Mouse (Mus musculus): ENCODE measurements at regions not wholly inside any gene's neighbourhood (a gene's known extent, or its start where the extent isn't known, plus 50 kb on each side); places are given as distances from the start of the nearest gene placed in this dataset.

- no peak overlapping the region for H3K9ac ChIP-seq (ENCODE audit: insufficient read depth, low read depth)
- dilution Hi-C loops (cut with MboI; ENCODE audit: extremely low pct_ligation_motif_present, extremely low pct_unique_long_range_greater_than_20kb, low sequenced_read_pairs) (no loop called here), in situ Hi-C loops (cut with MboI; ENCODE audit: low pct_ligation_motif_present, low pct_unique_long_range_greater_than_20kb, low sequenced_read_pairs) (no loop called here)
- no peak overlapping the region for H3K4me2 ChIP-seq (ENCODE audit: insufficient read depth, low read depth, poor library complexity, severe bottlenecking)
- no peak overlapping the region for H3K4me3 ChIP-seq (replicated peaks in 1 of 3; ENCODE audit: low read depth in 2 of 3, low read length in 2 of 3, poor library complexity in 1 of 3)
- H3K79me2 ChIP-seq (replicated peaks; ENCODE audit: control insufficient read depth, extremely low read depth, insufficient read depth, poor library complexity, severe bottlenecking), result no peaks in the 10 kb centered on the region
- no peaks in the 10 kb centered on the region for H3K9me3 ChIP-seq (replicated peaks; ENCODE audit: low read length)
- TF ChIP-seq ETS1 (conservative IDR thresholded peaks at IDR 0.05; ENCODE audit: low read depth, low read length), result no peak
- TF ChIP-seq EP300 (IDR thresholded peaks at IDR 0.05; ENCODE audit: low read length), result no peak
- TF ChIP-seq USF2 (conservative IDR thresholded peaks at IDR 0.05; ENCODE audit: low read depth, low read length), result no peak
- no peak for TF ChIP-seq PAX5 (IDR thresholded peaks at IDR 0.05; ENCODE audit: low read length)
- TF ChIP-seq HCFC1 (IDR thresholded peaks at IDR 0.05; ENCODE audit: low read depth, low read length), result no peak
- TF ChIP-seq TCF12 (IDR thresholded peaks at IDR 0.05; ENCODE audit: low read depth, low read length), result no peak
- no peak for TF ChIP-seq ZKSCAN1 (IDR thresholded peaks at IDR 0.05; ENCODE audit: borderline replicate concordance, low read depth, low read length)
- TF ChIP-seq ZMIZ1 (IDR thresholded peaks at IDR 0.05; ENCODE audit: low read depth, low read length), result no peak
- no peak for TF ChIP-seq IRF4 (IDR thresholded peaks at IDR 0.05; ENCODE audit: low read depth, low read length)
- DNase-seq (ENCODE audit: extremely low read depth), result no peak
- H3K4me1 ChIP-seq (ENCODE audit: control insufficient read depth in 1 of 2, insufficient read depth in 2 of 2), result no peaks in the 10 kb centered on the region
- no peaks in the 10 kb centered on the region for H3K36me3 ChIP-seq (replicated peaks in 1 of 2; ENCODE audit: control insufficient read depth in 1 of 2, insufficient read depth in 1 of 2, low read length in 1 of 2)
- no peaks in the 10 kb centered on the region for H3K27me3 ChIP-seq (replicated peaks)
- H3K27ac ChIP-seq (ENCODE audit: insufficient read depth, low read depth), result no peak overlapping the region
Observed at GRCm38 (mm10) chrX:19084435-19084834, 396.7 kb downstream of the Tex13c3 start.

GRCm38 (mm10) chrX:19080021-19080420 is 401.1 kb downstream of the Tex13c3 start:
- in situ Hi-C loops (cut with MboI; ENCODE audit: low pct_ligation_motif_present, low pct_unique_long_range_greater_than_20kb, low sequenced_read_pairs), result no loop called here
- Histone ChIP-seq H3K4me3 (replicated peaks in 1 of 3; ENCODE audit: low read depth in 2 of 3, low read length in 2 of 3, poor library complexity in 1 of 3) (no peak overlapping the region), H3K27ac (ENCODE audit: insufficient read depth, low read depth) (no peak overlapping the region), H3K36me3 (replicated peaks in 1 of 2; ENCODE audit: control insufficient read depth in 1 of 2, insufficient read depth in 1 of 2, low read length in 1 of 2) (no peaks in the 10 kb centered on the region), H3K4me2 (ENCODE audit: insufficient read depth, low read depth, poor library complexity, severe bottlenecking) (no peak overlapping the region), H3K9me3 (replicated peaks; ENCODE audit: low read length) (no peaks in the 10 kb centered on the region), H3K4me1 (ENCODE audit: control insufficient read depth in 1 of 2, insufficient read depth in 2 of 2) (no peaks in the 10 kb centered on the region), H3K9ac (ENCODE audit: insufficient read depth, low read depth) (no peak overlapping the region), H3K79me2 (replicated peaks; ENCODE audit: control insufficient read depth, extremely low read depth, insufficient read depth, poor library complexity, severe bottlenecking) (no peaks in the 10 kb centered on the region), H3K27me3 (replicated peaks) (no peaks in the 10 kb centered on the region)
- DNase-seq (ENCODE audit: extremely low read depth), result no peak
- no peak for TF ChIP-seq JUND (conservative IDR thresholded peaks at IDR 0.05; ENCODE audit: low read depth, low read length)
- TF ChIP-seq IRF4 (IDR thresholded peaks at IDR 0.05; ENCODE audit: low read depth, low read length), result no peak
- TF ChIP-seq NELFE (IDR thresholded peaks at IDR 0.05; ENCODE audit: low read depth, low read length), result no peak
- dilution Hi-C loops (cut with MboI; ENCODE audit: extremely low pct_ligation_motif_present, extremely low pct_unique_long_range_greater_than_20kb, low sequenced_read_pairs), result no loop called here
